Mouse (Mus musculus) myocyte (in vitro differentiated cells): ENCODE measurements around the gene Fbxo10. TPM values are rescaled to one million over a fixed set of nuclear protein-coding genes. Genes with fewer than 3 reads are reported as not detected.

Source experiments
- H3K27me3 ChIP-seq: one replicate; pipeline ENCODE4 v1.6.1; 2011; ENCODE audit not compliant: control insufficient read depth, insufficient read depth, insufficient read length
- H3K36me3 ChIP-seq: one replicate; pipeline ENCODE4 v1.6.1; 2011; ENCODE audit not compliant: control insufficient read depth, insufficient read depth
- H3K4me2 ChIP-seq: one replicate; pipeline ENCODE4 v1.6.1; 2011; ENCODE audit warnings: low read depth, control low read depth
- H3K4me3 ChIP-seq: one replicate; pipeline ENCODE4 v1.5.1; 2011; ENCODE audit warnings: mild to moderate bottlenecking, control low read depth, moderate library complexity
- H3K79me2 ChIP-seq: one replicate; pipeline ENCODE4 v1.6.1; 2011; ENCODE audit not compliant: control insufficient read depth, insufficient read depth
- H3ac ChIP-seq: one replicate; pipeline ENCODE4 v1.6.1; 2011; ENCODE audit not compliant: control insufficient read depth, insufficient read length
- CEBPB ChIP-seq: IDR thresholded peaks from 2 replicates; pipeline ENCODE4 v1.6.1; 2011; ENCODE audit warnings: mild to moderate bottlenecking, moderate library complexity; ENCODE audit not compliant: poor library complexity, insufficient read depth, severe bottlenecking
- E2F4 ChIP-seq: IDR thresholded peaks from one replicate; pipeline ENCODE4 v1.6.1; 2011; ENCODE audit warnings: mild to moderate bottlenecking, control low read depth, moderate library complexity; ENCODE audit not compliant: insufficient read depth
- MAX ChIP-seq: IDR thresholded peaks from one replicate; pipeline ENCODE4 v1.6.1; 2011; ENCODE audit warnings: low read depth, mild to moderate bottlenecking, control low read depth
- MYOD1 ChIP-seq, 3 experiments: IDR thresholded peaks; one replicate each; pipeline ENCODE4 v1.6.1; 2011; ENCODE audit warnings: control low read depth in 2 of 3, low read depth in 2 of 3, mild to moderate bottlenecking in 2 of 3, moderate library complexity in 1 of 3; ENCODE audit not compliant: insufficient read length in 2 of 3, control insufficient read depth in 1 of 3
- MYOG ChIP-seq, 3 experiments: IDR thresholded peaks; one replicate each; pipeline ENCODE4 v1.6.1; 2011; ENCODE audit warnings: control low read depth in 2 of 3, low read depth in 2 of 3, mild to moderate bottlenecking in 2 of 3; ENCODE audit not compliant: insufficient read length in 2 of 3, control insufficient read depth in 1 of 3, insufficient read depth in 1 of 3
- POLR2A ChIP-seq: IDR thresholded peaks from one replicate; pipeline ENCODE4 v1.6.1; 2011; ENCODE audit warnings: low read depth, mild to moderate bottlenecking, control low read depth, moderate library complexity; ENCODE audit not compliant: insufficient read length
- POLR2AphosphoS2 ChIP-seq: IDR thresholded peaks from one replicate; pipeline ENCODE4 v1.6.1; 2011; ENCODE audit warnings: low read depth, control low read depth; ENCODE audit not compliant: insufficient read length
- REST ChIP-seq: IDR thresholded peaks from one replicate; pipeline ENCODE4 v1.6.1; 2011; ENCODE audit warnings: mild to moderate bottlenecking, control low read depth, moderate library complexity; ENCODE audit not compliant: insufficient read depth, insufficient read length
- SRF ChIP-seq: IDR thresholded peaks from one replicate; pipeline ENCODE4 v1.6.1; 2011; ENCODE audit warnings: low read depth; ENCODE audit not compliant: control insufficient read depth, insufficient read length
- TCF12 ChIP-seq: IDR thresholded peaks from one replicate; pipeline ENCODE4 v1.6.1; 2011; ENCODE audit warnings: mild to moderate bottlenecking, control low read depth; ENCODE audit not compliant: poor library complexity, insufficient read depth, severe bottlenecking
- TCF3 ChIP-seq: IDR thresholded peaks from one replicate; pipeline ENCODE4 v1.6.1; 2011; ENCODE audit warnings: low read depth, control low read depth; ENCODE audit not compliant: insufficient read length
- USF1 ChIP-seq: IDR thresholded peaks from one replicate; pipeline ENCODE4 v1.6.1; 2011; ENCODE audit warnings: low read depth, mild to moderate bottlenecking, control low read depth, moderate library complexity
- polyA plus RNA-seq: library from polyadenylated mRNA; unstranded; fragments of >200 nt; fragmentation: generic; extraction: Trizol; gene quantifications from one replicate; pipeline ENCODE4 v1.2.1, GENCODE M21; 2012; ENCODE audit warnings: missing spikeins

Fbxo10 gene
- polyA plus RNA-seq = 7.8 TPM

DNA sequence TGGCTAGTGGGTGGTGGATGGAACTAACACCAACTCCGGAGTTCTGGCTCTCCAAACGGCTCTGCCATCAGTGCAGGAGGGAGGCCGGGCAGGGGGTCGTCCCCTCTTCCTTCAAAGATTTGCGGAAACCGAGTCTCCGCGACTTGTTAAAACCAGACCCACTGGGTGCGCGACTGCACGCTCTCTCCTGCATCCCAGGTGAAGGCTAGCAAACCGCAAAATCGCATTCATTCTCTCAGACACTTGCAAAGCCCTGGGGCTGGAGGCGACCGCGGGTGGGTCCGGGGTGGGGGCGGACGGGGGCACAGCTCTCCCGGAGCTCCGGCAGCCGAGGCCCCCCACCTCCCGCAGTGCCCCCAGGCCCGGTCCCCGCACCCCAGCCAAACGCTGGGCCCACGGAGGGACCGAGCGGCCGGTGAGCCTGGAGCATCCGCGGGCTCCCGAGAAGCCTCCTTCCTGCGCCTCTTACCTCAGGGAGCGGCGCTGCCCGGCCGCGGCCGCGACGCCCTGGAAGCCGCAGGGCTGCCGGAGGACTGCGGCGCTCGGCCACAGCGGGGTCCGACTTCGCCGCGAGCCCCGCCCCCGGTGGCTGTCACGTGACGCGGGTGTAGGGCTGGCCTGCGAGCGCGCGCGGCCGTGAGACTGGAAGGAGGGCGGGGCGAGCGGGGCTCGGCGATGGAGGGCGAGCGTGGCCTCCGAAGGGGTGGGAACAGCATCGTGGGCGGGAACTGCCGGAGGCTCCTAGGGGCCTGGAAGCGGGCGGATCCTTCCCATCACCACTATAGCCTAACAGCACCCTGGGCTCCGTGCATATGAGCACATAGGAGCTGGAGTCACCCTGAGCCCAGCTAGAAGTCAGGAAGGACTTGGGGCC, at the start of gene Fbxo10:
Gene Fbxo10, minus strand, starts transcription at position 584 of the 874 bp plus-strand sequence.
- Histone ChIP-seq H3K36me3 (no peaks in the 10 kb centered on the region), H3K79me2 (peaks cover 13% of the 10 kb centered on the region), H3K4me2 (peak within 1 kb of the TSS; percentile 98), H3K27me3 (no peaks in the 10 kb centered on the region), H3K4me3 (peak within 1 kb of the TSS; percentile 43), H3ac (peak within 1 kb of the TSS; percentile 61)
- TF ChIP-seq MAX (no peak), USF1 (peak; percentile 88), MYOG (IDR thresholded peaks at IDR 0.05; ENCODE audit: control insufficient read depth in 1 of 3, insufficient read depth in 1 of 3, insufficient read length in 2 of 3, low read depth in 2 of 3) (peak in 1 of 3 experiments; percentile 1), TCF3 (no peak), POLR2A (peak; percentile 90), POLR2AphosphoS2 (peak; percentile 80)

GRCm38 (mm10) chr4:45131021-45131420, 46.6 kb upstream of the Fbxo10 start:
- Histone ChIP-seq H3ac (no peak overlapping the region), H3K4me2 (no peak overlapping the region), H3K36me3 (no peaks in the 10 kb centered on the region), H3K4me3 (no peak overlapping the region), H3K79me2 (no peaks in the 10 kb centered on the region), H3K27me3 (no peaks in the 10 kb centered on the region)
- TF ChIP-seq MYOD1 (IDR thresholded peaks at IDR 0.05; ENCODE audit: control insufficient read depth in 1 of 3, insufficient read length in 2 of 3, low read depth in 2 of 3) = no peak
- no peak for TF ChIP-seq POLR2A
- no peak for TF ChIP-seq E2F4
- no peak for TF ChIP-seq MYOG (IDR thresholded peaks at IDR 0.05; ENCODE audit: control insufficient read depth in 1 of 3, insufficient read depth in 1 of 3, insufficient read length in 2 of 3, low read depth in 2 of 3)
- TF ChIP-seq CEBPB = no peak
- no peak for TF ChIP-seq MAX
- TF ChIP-seq SRF = no peak
- no peak for TF ChIP-seq TCF12
- no peak for TF ChIP-seq REST
- no peak for TF ChIP-seq TCF3
- TF ChIP-seq POLR2AphosphoS2 = no peak
- no peak for TF ChIP-seq USF1

GRCm38 (mm10) chr4:45121311-45121710, 36.9 kb upstream of the Fbxo10 start:
- H3K27me3 ChIP-seq = no peaks in the 10 kb centered on the region
- H3K4me3 ChIP-seq = no peak overlapping the region
- no peak overlapping the region for H3ac ChIP-seq
- H3K79me2 ChIP-seq = no peaks in the 10 kb centered on the region
- no peak overlapping the region for H3K4me2 ChIP-seq
- no peaks in the 10 kb centered on the region for H3K36me3 ChIP-seq
- TF ChIP-seq CEBPB = no peak
- no peak for TF ChIP-seq SRF
- no peak for TF ChIP-seq TCF3
- TF ChIP-seq MYOD1 (IDR thresholded peaks at IDR 0.05; ENCODE audit: control insufficient read depth in 1 of 3, insufficient read length in 2 of 3, low read depth in 2 of 3) = no peak
- no peak for TF ChIP-seq TCF12
- TF ChIP-seq MYOG (IDR thresholded peaks at IDR 0.05; ENCODE audit: control insufficient read depth in 1 of 3, insufficient read depth in 1 of 3, insufficient read length in 2 of 3, low read depth in 2 of 3) = no peak
- TF ChIP-seq POLR2AphosphoS2 = no peak
- TF ChIP-seq POLR2A = no peak
- no peak for TF ChIP-seq MAX
- TF ChIP-seq REST = no peak
- TF ChIP-seq E2F4 = no peak
- no peak for TF ChIP-seq USF1

DNA sequence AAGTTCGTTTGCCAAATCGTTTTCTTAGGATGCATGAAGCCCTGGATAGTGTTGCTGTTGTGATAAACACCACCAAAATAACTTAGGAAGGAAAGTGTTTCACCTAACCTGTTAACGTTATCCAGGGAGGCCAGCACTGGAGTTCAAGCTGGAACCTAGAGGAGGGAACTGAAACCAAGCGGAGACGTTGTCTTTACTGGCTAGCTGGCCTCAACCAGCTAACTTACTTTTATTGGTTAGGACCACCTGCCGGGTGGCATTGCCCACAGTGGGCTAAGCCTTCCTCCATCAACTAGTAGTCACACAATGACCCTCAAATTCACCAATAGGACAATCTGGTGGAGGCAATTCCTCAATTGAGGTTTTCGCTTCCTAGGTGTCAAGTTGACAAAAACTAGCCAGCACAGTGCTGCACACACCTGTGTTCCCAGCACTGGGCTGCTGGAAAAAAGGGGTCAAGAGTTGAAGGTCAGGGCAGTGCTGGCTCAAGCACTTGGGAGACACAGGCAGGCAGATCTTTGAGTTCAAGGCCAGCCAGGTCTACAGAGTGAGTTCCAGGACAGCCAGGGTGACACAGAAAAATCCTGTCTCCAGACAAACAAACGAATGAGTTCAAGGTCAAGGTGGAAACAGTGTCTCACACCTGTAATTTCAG, 24.2 kb upstream of the Fbxo10 start:
- H3K27me3 ChIP-seq = no peaks in the 10 kb centered on the region
- peaks cover 28% of the 10 kb centered on the region for H3K79me2 ChIP-seq
- H3K36me3 ChIP-seq = peaks cover 14% of the 10 kb centered on the region
- H3K4me2 ChIP-seq = peak overlapping the region; percentile 62
- H3K4me3 ChIP-seq = peak overlapping the region; percentile 90
- no peak overlapping the region for H3ac ChIP-seq
- TF ChIP-seq POLR2AphosphoS2 (no peak), SRF (no peak), E2F4 (no peak), USF1 (no peak), REST (no peak), MAX (no peak), MYOD1 (IDR thresholded peaks at IDR 0.05; ENCODE audit: control insufficient read depth in 1 of 3, insufficient read length in 2 of 3, low read depth in 2 of 3) (no peak), TCF3 (no peak), MYOG (IDR thresholded peaks at IDR 0.05; ENCODE audit: control insufficient read depth in 1 of 3, insufficient read depth in 1 of 3, insufficient read length in 2 of 3, low read depth in 2 of 3) (no peak), POLR2A (no peak)
